Mouse (Mus musculus) testis, adult 2 months (tissue): ENCODE measurements at regions not wholly inside any gene's neighbourhood (a gene's known extent, or its start where the extent isn't known, plus 50 kb on each side); places are given as distances from the start of the nearest gene placed in this dataset.

Source experiments
- CTCF ChIP-seq: fragments of 200-500 bp; IDR thresholded peaks from 2 replicates; pipeline ENCODE4 v1.5.1; 2012; ENCODE audit warnings: low read depth, mild to moderate bottlenecking, inconsistent platforms, low read length, moderate library complexity; ENCODE audit not compliant: control insufficient read depth, insufficient read depth, insufficient replicate concordance
- POLR2A ChIP-seq: fragments of 200-500 bp; IDR thresholded peaks from 2 replicates; pipeline ENCODE4 v1.6.1; 2012; ENCODE audit warnings: low read depth, mild to moderate bottlenecking, inconsistent platforms, low read length, moderate library complexity; ENCODE audit not compliant: control insufficient read depth

DNA sequence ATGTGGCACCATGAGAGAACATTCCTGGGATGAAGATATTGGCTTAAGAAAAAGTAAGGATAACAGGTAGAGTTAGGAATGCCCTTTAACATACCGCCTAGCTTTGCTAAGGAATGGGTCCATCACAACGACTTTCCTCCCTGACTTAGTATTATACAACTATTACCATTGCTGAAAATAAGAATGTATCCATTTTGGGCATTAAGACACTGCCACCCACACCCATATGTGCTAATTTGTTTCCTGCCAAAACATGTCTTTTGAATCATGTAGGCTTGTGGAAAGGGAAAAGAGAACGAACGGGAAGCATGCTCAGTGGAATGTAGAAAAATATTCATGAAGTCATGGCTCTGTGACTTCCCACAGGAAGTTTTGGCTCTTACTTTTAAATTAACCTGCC is 641.7 kb downstream of the Epha4 start:
- no peak for TF ChIP-seq POLR2A
- TF ChIP-seq CTCF: no peak
